Mouse (Mus musculus) right cerebral cortex, adult 18-20 months (tissue): Measurements from ENCODE around the gene Olfr1239.

ENCODE experiments used
- DNase-seq: peaks from one replicate; pipeline ENCODE4 v3.0.0; 2022; ENCODE audit warnings: mixed read lengths

The Olfr1239 gene

DNA sequence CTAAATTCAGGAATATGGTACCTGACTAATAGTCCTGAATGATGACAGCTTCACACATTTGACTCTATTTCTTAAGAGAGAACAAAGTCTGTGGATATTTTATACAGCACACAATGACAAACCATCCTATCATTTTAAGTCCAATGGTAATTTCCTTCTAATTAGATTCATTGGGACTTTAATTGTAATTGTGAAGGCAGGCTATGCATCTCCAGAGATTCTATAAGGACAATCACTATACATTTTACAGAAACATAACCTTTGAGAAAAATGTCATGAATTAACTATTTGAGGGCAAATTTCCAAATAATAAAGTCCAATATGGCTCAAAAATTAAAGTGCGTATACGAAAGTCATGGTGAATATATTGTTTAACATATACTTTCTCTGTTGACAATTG, at the start of gene Olfr1239:
Gene Olfr1239 (minus strand): TSS at position 101 of the 400 bp plus-strand sequence.
- DNase-seq: no peak

GRCm38 (mm10) chr2:89442900-89443299, 22.7 kb upstream of the Olfr1239 start, which contains the start of gene Olfr1240:
Olfr1240 (minus strand) TSS chr2:89443000.
- no peak for DNase-seq

DNA sequence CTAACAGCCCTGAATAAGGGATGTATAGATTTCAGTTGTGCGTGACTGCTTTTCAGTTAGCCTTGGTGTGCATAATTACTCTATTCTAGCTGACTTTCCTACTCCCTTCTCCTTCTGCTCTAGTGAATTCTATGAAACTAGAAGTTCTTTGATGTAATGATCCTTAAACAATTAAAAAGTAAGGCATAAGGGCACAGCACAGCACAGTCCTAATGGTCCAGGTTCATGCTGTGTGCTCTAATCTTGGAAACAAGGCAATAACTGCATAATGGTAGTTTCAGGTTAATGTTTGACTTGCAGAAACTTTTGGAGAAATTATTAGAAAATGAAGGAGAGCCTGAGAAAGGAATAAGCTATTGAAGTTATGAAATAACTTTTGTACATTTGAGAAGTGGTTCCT, 5.7 kb downstream of the Olfr1239 start:
- DNase-seq: no peak

GRCm38 (mm10) chr2:89409576-89409975, 10.6 kb downstream of the Olfr1239 start, which contains the start of gene Olfr1238:
Olfr1238 (minus strand) TSS chr2:89409676.
- DNase-seq: no peak

DNA sequence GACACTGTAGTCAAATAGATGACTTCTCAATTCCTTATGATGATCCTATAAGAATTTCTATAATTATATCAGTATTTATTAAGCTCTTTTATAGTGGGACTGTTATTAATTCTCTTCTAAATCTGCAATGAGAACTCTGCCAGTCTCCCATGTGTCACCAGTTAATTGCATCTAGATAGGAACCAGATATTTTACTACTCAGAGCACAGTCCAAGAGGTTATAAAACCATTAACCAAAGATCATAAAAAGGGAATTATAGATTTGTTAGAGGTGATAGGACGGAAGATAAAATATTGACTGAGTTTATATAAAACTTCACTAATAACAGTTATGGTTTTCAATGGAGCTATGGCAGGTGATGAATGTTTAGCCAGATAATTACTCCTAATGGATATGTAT, 19.3 kb downstream of the Olfr1239 start:
- no peak for DNase-seq
